Mouse (Mus musculus) kidney, postnatal 4 days (tissue): ENCODE measurements at regions not wholly inside any gene's neighbourhood (a gene's known extent, or its start where the extent isn't known, plus 50 kb on each side); places are given as distances from the start of the nearest gene placed in this dataset.

Experiments
- DNase-seq, 2 experiments: peaks; one replicate each; pipeline ENCODE4 v3.0.0; 2021; ENCODE audit warnings: mixed read lengths in 2 of 2

DNA sequence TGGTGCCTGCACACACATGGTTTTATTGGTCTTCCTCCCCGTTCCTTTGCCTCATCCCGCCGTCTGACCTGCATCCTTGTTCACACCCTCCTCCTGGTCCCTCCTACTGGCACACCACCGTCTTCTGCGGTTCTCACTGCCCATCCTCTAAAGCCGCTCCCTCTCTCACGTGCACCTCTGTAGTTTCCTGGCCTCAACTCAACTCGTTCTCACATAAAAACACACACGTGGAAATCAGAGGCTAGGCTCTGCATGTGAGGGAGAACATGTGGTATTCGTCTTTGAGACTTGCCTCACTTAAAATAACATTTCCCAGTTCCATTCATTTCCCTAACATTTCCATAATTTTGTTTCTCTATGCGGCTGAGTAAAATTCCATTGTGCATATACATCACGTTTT, 69.5 kb downstream of the Aldh8a1 start:
- DNase-seq = no peak

DNA sequence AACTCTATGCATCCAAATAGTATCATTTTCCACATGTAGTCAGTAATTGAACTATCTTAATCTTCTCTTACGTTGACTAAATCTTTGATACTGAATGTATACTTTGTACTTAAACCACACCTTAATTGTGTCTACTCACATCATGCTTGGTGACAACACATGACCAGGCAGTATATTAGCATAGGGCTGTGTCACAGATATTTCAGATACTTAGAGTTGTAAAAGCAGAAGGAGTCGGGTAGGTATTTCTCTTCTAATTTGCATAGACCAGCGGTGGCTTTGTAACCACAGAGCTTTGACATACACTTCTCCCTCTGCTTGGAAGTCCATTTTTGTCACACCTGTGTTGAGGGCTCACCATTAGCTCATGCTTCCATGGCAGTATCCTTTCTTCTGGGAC, 71.0 kb downstream of the Aldh8a1 start:
- DNase-seq = no peak

DNA sequence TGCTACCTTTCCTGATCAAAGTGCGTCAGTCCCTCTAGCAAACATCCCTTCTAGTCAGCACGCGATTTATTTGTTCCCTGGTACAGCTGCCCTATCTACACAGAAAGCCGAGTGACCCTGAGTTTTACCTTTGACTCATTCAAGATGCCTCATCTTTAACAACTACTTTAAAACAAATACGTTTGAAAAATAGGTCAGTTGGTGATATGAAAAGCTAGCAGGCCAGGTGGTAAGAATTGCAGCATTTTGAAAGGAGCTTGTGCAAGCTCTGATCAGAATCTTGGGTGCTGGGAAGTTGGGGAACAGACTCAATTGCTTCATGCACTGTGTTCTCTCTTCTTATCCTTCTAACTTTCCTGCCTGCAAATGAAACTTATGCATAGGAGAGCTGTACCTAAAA, 71.9 kb downstream of the Aldh8a1 start:
- DNase-seq = no peak

- no peak for DNase-seq
These were observed 75.5 kb downstream of the Aldh8a1 start for GRCm38 (mm10) chr10:21452611-21453010.

GRCm38 (mm10) chr10:21453527-21453926, 76.4 kb downstream of the Aldh8a1 start:
- no peak for DNase-seq

- DNase-seq = no peak
These were observed 77.1 kb downstream of the Aldh8a1 start for GRCm38 (mm10) chr10:21454153-21454552.

DNA sequence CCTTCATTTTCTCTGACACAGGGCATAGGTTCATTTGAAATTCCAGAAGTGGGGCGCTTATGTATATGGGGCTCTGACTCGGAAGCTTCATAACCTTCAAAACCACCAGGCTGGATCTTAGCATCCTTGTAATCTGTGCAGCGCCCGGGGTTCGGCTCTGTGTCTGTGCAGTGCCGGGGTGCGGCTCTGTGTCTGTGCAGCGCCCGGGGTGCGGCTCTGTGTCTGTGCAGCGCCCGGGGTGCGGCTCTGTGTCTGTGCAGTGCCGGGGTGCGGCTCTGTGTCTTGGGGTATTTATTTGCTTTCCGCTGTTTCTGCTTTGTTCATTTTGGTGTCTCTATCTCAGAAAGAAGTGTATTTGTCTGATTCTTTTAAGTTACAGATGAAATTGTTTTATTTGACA, 77.7 kb downstream of the Aldh8a1 start:
- DNase-seq = no peak

DNA sequence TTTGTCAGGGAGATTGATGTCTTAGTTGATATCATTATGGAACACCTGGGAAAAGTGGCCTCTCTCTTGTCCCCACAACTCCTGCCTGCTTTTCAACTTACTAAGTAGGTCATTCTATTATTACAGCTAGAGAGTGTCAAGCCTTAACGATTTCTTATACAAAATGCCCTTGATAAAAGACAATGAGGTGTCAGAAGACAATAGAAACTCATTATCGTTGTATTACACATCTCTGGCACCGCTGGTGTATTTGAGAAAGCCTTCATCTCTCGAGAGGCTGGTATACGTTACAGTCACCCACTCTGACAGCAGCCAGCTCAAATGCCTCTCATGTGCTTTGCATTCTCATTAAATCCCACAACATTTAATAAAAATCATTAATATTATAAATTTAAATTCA, 78.8 kb downstream of the Aldh8a1 start:
- no peak for DNase-seq

DNA sequence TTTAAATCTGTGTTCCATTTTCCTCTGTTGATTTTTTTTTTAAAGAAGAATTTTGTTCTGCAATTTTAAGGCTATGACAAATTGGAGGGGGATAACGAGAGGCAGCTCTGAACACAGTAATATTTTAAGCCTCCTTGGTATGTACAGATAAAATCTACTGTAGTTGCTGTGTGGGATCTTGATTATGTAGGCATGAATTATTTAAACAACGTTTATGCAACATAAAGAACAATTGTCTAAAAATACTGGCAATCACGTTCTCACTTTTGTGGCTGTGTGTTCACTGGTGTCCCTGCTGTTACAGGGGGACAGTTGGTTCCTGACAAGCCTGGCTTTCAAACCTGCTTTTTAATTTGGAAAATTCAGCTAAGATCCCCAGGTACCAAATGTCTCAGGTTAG, 79.3 kb downstream of the Aldh8a1 start:
- DNase-seq = no peak

- no peak for DNase-seq
These were observed 79.9 kb downstream of the Aldh8a1 start for GRCm38 (mm10) chr10:21456991-21457390.

DNA sequence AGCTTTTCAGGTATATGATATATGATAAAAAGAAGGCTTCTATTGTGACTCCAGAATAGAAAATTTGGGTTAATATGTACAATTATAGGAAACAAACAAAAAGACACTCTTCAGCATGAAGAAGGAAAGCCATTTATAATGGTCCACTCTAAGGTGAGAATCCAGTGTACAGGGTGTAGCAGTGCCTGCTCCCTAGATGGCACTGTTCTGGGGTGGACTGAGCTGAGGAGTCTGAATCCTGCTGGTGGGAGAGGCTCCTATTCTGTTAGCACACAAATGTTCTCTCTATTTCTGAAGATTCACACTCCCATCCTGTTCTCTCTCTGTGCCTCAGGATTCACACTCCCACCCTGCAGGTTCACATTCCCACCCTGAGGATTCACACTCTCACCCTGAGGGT, 81.5 kb downstream of the Aldh8a1 start:
- no peak for DNase-seq

- peak; percentile 27 to 40 for DNase-seq
These were observed 83.0 kb downstream of the Aldh8a1 start for GRCm38 (mm10) chr10:21460062-21460461.

DNA sequence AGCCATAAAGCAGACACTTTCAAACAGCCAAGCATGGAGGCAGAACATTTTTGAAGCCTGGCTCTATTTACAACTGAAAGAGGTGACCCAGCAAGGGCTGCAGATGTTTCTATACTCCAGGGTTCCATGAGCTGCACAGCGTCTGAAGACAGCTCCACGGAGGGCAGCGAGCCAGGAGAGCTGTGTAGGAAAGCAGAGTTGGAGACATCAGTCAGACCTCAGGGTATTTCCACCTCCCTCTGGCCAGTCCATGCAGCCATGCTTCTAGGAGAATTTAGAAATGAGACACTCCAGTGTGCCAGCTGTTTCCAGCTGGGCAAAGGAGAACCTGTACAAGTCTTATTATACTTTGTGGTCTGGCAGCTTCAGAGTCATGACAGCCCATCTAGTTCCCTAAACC, 85.8 kb downstream of the Aldh8a1 start:
- peak; percentile 47 to 56 for DNase-seq

- peak; percentile 87 to 91 for DNase-seq
These were observed 88.3 kb downstream of the Aldh8a1 start for GRCm38 (mm10) chr10:21465362-21465761.

GRCm38 (mm10) chr10:21465806-21466377, 88.8 kb downstream of the Aldh8a1 start:
- DNase-seq = no peak

GRCm38 (mm10) chr10:21467425-21468085, 90.5 kb downstream of the Aldh8a1 start:
- no peak for DNase-seq

DNA sequence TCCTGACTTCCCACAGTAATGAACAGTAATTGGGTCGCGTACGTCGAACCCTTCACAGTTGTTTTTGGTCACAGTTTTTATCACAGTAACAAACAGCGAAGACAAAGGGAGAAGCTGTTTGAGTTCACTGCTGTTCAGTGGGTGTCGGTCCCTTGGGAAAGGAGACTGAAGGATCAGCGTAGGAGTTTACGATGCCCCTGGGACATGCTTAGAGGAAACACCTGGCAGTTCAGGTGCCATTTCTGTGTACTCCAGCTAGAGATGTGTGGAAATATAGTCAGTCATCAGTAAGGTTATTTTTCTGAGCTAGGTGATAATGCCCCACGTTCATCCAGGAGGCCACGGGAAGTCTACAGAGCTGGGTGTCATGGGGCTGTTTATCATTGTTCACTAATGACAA, 91.3 kb downstream of the Aldh8a1 start:
- no peak for DNase-seq

GRCm38 (mm10) chr10:21469961-21470360, 92.9 kb downstream of the Aldh8a1 start:
- peak; percentile 25 to 51 for DNase-seq

GRCm38 (mm10) chr10:21470589-21470988, 93.5 kb downstream of the Aldh8a1 start:
- no peak for DNase-seq

DNA sequence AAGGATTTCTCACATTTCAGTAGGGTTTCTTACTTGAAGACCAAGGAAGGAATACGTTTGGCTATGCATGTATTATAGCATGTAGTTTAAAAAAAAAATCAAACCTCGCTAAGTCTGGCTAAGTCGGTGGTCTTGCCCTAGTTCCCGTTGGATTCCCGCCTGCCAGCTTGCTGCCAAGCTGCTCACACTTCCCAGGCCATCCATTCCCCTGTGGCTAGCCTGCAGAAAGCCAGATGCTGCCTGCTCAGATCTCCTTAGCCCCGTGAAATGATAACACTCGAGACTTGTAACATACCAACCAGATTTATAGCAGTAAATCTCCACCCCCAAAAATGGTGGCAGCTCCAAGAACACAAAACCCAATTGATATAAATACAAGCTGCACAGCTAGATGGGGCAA, 97.2 kb downstream of the Aldh8a1 start:
- no peak for DNase-seq

DNA sequence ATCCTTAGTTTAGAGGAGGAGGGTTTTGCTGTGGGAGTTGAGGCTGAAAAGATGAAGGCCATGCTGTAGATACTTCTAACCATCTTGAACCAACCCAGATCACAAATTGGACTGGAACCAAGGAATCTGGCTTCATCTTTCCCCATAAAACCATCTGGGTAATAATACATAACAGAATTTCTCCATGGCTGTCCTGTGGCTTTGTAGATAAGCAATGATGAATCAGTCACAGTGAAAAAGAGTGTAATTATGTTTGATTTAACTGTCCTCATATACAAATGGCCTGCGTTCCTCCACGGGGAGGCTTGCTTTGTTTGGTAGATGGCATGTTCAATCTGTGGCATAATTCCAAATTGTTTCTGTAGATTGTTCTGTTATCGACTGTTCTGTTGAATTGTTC, 100.9 kb downstream of the Aldh8a1 start:
- DNase-seq = no peak

DNA sequence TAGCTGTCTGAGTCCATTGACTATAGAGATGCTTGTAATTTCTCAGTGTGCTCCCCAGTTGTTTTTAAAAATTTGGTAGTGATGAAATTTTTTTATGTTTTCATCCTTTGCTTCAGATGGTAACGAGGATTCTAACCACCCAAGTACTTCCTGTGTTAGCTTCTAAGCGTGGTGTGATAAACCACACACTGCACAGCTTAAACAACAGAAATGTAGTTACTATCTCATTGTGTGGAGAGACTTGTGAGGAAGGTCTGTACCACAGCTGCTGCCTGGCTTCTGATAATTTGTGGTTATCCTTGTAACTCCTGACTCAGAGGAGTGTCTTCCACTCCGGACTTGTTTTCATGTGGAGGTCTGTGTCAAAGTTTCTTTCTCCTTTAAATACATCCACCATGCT, 102.3 kb downstream of the Aldh8a1 start:
- no peak for DNase-seq

DNA sequence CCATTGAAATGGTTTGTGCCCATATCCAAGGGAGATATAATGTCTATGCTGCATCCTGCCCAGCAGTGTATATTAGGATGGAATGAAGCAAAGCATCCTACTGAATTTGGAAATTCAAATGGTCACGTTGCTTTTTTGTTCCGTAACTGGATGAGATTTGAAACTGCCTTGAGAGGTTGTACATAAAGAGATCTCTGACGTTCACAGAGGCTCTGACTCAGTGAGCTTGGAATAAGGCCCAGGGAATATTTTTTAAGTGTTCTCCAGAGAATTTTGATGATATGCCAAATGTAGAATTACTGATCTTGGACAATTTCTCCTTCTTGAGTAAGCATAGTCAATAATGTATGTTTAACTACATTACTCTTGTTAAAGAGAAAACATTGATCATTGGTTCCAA, 104.2 kb downstream of the Aldh8a1 start:
- DNase-seq = no peak

DNA sequence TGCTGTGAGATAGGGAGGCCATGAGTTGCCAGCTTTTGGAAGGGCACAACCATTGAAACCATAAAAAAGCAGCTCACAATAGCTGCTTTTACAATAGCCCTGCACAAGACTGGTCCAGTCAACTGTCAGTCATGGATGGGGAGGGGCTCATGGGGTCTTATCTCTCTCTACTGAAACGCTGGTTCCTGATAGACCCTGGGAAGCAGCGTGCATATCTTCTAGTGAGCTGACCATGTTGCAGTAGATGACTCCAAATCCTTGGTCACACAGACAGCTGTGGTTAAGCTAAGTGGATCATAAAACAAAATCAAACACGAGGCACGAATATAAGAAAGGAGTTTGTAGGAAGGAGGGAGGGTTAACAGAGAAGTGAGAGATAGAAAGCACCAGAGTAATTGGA, 105.0 kb downstream of the Aldh8a1 start:
- DNase-seq = no peak

DNA sequence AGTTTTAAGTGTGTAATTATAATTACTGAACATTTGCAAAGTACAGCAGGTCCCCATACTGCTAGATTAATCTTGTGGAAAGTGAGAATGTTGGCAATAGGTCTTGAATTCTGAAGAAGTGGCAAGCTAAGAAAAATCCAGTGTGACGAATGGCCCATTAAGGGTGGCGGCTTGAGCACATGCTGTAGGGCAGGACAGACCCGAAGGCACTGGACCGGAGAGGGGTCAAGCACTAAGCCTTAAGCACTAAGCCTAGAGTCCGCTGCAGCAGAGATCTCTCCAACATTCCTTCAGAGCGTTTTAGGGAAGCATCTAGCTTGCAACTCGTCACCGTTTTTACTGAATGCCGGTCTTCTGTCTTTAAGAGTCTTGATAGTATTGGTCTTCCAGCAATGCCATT, 105.6 kb downstream of the Aldh8a1 start:
- no peak for DNase-seq
